Mouse (Mus musculus): ENCODE data around the gene Gm45021. TPM values are rescaled to one million over a fixed set of nuclear protein-coding genes. Genes with fewer than 3 reads are reported as not detected.

Gene Gm45021
- total RNA-seq, 2 experiments from 2014 or later: not detected

DNA sequence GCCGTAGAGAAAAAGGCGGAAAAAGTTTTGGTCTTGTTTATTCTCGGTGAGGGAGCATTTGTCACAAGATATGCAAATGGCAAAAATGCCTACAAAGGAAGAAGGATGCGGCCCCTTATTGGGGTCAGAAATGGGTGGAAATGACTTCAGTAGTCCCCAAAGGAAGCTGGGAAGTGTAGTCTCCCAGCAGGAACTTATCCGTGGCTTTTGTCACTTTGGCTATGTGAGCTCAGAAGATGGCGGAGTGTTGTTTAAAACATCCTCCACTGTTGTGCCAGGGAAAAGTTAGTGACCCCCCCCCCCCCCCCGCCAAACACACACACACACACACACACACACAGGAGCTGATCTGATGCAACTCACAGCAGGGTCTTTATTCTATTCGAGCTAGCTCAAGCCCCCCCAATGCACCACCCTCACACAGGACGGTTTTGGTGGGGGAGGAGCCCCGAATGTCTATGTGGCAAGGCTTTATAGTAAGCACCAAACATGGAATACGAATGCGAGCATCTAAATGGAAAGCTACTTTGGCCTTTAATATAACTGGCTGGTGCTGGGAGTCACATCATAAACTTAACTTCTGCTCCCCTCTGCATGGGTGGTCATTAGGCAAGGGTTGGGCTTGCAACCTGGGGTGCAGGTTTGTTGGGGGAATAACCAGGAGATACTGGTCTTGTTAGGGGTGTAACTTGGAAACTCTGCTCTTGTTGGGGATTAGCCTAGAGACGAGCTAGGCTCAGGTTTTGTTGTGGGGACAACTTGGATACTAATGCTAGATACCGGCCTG, 34.1 kb upstream of the Gm45021 start:
- intact Hi-C loops (cut with DNase I): loop anchor here (2.0 kb wide), 1 partner anchor 38 kb away; the partner anchor contains the start of genes Gm44965 and Repin1

GRCm38 (mm10) chr6:48555956-48556355, 33.5 kb upstream of the Gm45021 start:
- intact Hi-C loops (cut with DNase I): loop anchor here (2.0 kb wide), 1 partner anchor 37 kb away; the partner anchor contains the start of genes Gm44965 and Repin1
- H3K4me3 ChIP-seq: peak overlapping the region; percentile 72
- no peak for DNase-seq
- no peak for TF ChIP-seq CTCF (IDR thresholded peaks at IDR 0.05)
- H3K27ac ChIP-seq: peak overlapping the region; percentile 99

More for the DNA sequence above, 34.1 kb upstream of the Gm45021 start:
- Histone ChIP-seq H3K27ac (peak overlapping the region; percentile 99), H3K4me3 (peak overlapping the region; percentile 72)
- no peak for TF ChIP-seq CTCF (IDR thresholded peaks at IDR 0.05)
- peak; percentile 59 for DNase-seq

- TF ChIP-seq CTCF (IDR thresholded peaks at IDR 0.05): no peak
- intact Hi-C loops (cut with DNase I): no loop called here
- Histone ChIP-seq H3K4me3 (no peak overlapping the region), H3K27ac (peak overlapping the region; percentile 56)
- DNase-seq: no peak
These were observed 23.6 kb upstream of the Gm45021 start for GRCm38 (mm10) chr6:48565693-48566310.

GRCm38 (mm10) chr6:48566312-48566711, 23.1 kb upstream of the Gm45021 start:
- no peak overlapping the region for H3K4me3 ChIP-seq
- no peak for TF ChIP-seq CTCF (IDR thresholded peaks at IDR 0.05)
- DNase-seq: peak; percentile 66
- peak overlapping the region; percentile 56 for H3K27ac ChIP-seq
- intact Hi-C loops (cut with DNase I): no loop called here

DNA sequence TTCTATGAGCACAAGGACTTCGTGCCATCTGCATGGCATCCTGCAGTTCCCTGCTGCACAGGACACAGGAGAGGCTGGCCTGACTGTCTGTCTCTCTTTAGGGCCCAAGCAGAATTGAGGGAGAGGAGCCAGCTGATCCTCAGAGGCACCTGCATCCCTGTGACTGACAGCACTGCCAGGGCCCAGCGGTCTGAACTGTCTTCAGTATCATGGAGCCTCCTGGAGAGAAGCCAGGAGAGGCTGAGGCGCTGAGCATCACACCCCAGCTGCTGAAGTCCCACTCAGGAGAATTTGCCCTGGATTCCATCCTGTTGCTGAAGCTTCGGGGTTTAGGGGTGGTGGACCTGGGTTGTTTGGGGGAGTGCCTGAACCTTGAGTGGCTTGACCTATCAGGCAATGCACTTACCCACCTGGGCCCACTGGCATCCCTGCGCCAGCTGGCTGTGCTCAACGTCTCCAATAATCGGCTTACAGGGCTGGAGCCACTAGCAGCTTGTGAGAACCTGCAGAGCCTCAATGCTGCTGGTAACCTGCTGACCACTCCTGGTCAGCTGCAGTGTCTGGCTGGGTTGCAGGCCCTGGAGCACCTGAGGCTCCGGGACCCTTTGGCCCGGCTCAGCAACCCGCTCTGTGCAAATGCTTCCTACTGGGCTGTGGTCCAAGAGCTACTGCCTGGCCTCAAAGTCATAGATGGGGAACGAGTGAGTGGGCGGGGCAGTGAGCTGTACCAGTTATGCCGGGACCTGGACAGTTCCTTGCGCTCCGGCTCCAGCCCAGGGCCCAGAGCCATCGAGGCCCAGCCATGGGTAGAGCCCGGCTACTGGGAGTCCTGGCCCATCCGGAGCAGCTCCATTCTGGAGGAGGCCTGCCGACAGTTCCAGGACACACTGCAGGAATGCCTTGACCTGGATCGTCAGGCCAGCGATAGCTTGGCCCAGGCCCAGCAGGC, 21.1 kb upstream of the Gm45021 start:
- peak; percentile 72 for DNase-seq
- intact Hi-C loops (cut with DNase I): no loop called here
- Histone ChIP-seq H3K4me3 (peak overlapping the region; percentile 54), H3K27ac (peak overlapping the region; percentile 70)
- no peak for TF ChIP-seq CTCF (IDR thresholded peaks at IDR 0.05)

- peak overlapping the region; percentile 70 for H3K27ac ChIP-seq
- H3K4me3 ChIP-seq: peak overlapping the region; percentile 54
- intact Hi-C loops (cut with DNase I): no loop called here
- no peak for TF ChIP-seq CTCF (IDR thresholded peaks at IDR 0.05)
- DNase-seq: no peak
These were observed 20.2 kb upstream of the Gm45021 start for GRCm38 (mm10) chr6:48569065-48569807.

GRCm38 (mm10) chr6:48572014-48572413, 17.4 kb upstream of the Gm45021 start:
- H3K4me3 ChIP-seq: peak overlapping the region; percentile 70

DNA sequence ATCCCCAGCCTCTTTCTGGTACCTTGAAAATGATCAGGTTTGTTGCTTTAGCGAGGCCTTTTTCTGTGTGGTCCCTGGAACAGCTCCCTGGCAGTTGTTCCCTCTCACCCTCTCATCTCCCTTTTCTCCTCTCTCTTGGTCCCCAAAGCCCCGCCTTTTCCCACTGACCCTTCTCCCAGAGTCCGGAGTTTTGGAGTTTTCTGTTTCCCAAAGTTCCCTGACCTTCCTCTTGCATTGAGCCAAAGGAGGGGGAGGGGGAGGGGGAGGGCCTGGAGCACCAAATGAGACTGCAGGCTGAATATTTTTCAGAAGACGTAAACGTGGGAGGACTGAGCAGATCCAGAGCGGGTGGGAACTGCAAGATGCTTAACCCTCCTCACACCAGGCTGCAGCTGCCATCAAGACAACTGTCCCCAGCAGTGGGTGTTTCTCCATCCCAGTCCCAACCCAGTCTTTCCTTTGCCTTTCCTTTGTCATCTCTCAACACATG, 16.8 kb upstream of the Gm45021 start, which contains the start of gene Rarres2:
Gene Rarres2 (minus strand): TSS at position 218 of the 490 bp plus-strand sequence.
- no peak for TF ChIP-seq CTCF (IDR thresholded peaks at IDR 0.05)
- H3K27ac ChIP-seq: peak within 1 kb of the TSS; percentile 84
- intact Hi-C loops (cut with DNase I): no loop called here
- peak; percentile 71 for DNase-seq
- peak within 1 kb of the TSS; percentile 70 for H3K4me3 ChIP-seq

More at GRCm38 (mm10) chr6:48572014-48572413, 17.4 kb upstream of the Gm45021 start:
- H3K27ac ChIP-seq: peak overlapping the region; percentile 84
- TF ChIP-seq CTCF (IDR thresholded peaks at IDR 0.05): no peak
- DNase-seq: no peak
- intact Hi-C loops (cut with DNase I): no loop called here

GRCm38 (mm10) chr6:48573280-48573679, 16.1 kb upstream of the Gm45021 start:
- no peak for TF ChIP-seq CTCF (IDR thresholded peaks at IDR 0.05)
- Histone ChIP-seq H3K27ac (peak overlapping the region; percentile 84), H3K4me3 (peak overlapping the region; percentile 70; the same call in 1 of the 2 replicates)
- peak; percentile 42 for DNase-seq
- intact Hi-C loops (cut with DNase I): no loop called here

GRCm38 (mm10) chr6:48573981-48574380, 15.4 kb upstream of the Gm45021 start:
- TF ChIP-seq CTCF (IDR thresholded peaks at IDR 0.05): no peak
- intact Hi-C loops (cut with DNase I): no loop called here
- DNase-seq: no peak
- H3K27ac ChIP-seq: peak overlapping the region; percentile 84; the same call in 1 of the 2 replicates
- H3K4me3 ChIP-seq: no peak overlapping the region

DNA sequence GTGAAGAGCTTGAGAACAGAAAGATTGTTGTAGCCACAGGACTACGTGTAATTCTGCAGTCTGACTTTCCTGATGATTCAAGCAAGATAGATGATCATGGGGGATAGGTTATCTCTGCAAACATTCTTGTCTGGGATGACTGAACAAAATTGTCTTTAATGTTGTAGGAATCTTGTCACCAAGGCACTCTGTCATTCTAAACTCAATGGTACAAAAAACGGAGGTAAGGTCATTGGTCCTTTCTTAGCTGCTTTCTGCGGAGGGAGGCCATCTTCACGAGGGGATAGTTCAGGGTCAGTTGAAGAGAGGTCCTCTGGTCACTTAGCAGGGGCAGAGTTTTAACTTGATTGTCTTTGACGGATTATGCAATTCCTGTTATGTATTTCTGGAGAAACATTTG, 10.7 kb upstream of the Gm45021 start:
- no peak for DNase-seq
- no peak for TF ChIP-seq CTCF (IDR thresholded peaks at IDR 0.05)
- intact Hi-C loops (cut with DNase I): no loop called here
- H3K27ac ChIP-seq: peak overlapping the region; percentile 73
- H3K4me3 ChIP-seq: no peak overlapping the region

All from gastrocnemius, adult 2 months (tissue).